In the genomic region with DNA sequence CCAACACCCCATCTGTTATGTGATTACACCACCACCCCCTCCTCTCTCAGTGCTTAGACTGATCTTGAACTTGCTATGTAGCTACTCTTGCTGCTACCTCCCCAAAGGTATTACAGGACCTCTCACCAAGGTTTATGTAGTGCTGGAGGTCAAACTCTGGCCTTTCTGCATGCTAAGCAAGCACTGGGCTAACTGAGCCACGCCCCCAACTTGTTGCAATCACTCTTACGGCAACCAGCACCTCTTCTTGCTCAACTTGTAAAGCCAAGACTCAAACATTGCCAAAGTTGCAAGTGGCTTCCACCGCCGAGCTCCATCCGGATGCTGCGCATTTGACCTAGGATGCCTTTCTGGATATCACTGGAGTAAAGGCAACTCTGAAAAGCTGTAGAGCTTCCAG, we compare ENCODE assay signal across 15 mouse cellular contexts.
DNase-seq lines count a peak whose midpoint lies in the region; ATAC-seq lines count a peak whose summit lies in the region.
"Had no signal": no experiment of that assay in that cellular context is flagged by ENCODE, and none has a peak within 500 bp of the region (broad histone marks: within the 10 kb centered on the region; RNA-seq: fewer than 3 reads in every experiment).

No protein-coding gene starts in this region.

- ATAC-seq in CD4-positive, CD25-positive, alpha-beta regulatory T cell, adult 4 months: no peak
- ATAC-seq in megakaryocyte-erythroid progenitor cell, adult 5-6 weeks (replicated peaks; ENCODE audit: low FRiP score, low TSS enrichment, poor library complexity, severe bottlenecking): no peak
- ATAC-seq: inflammation-experienced regulatory T-cells, adult 6 months had no signal

- DNase-seq in 416B (ENCODE audit: low read depth) (peak; percentile 50), adipocyte (ENCODE audit: low spot score) (peak; percentile 2)
- peak; percentile 14 for DNase-seq in fat pad, adult 2 months (ENCODE audit: extremely low read depth, low read depth, low spot score)
- DNase-seq in lung, postnatal 25 days (ENCODE audit: low spot score): peak; percentile 45
- DNase-seq in embryo, embryonic 10 days (ENCODE audit: low spot score): no peak
- DNase-seq: cerebellum, adult 18-20 months; gastrocnemius, postnatal 14 days; heart, postnatal 10 days; kidney, postnatal 4 days; retina, postnatal 1 day; right cerebral cortex, postnatal 4 days; thymus, postnatal 36 days had no signal
